Mouse (Mus musculus): Measurements from ENCODE around the gene BC067074.

DNA sequence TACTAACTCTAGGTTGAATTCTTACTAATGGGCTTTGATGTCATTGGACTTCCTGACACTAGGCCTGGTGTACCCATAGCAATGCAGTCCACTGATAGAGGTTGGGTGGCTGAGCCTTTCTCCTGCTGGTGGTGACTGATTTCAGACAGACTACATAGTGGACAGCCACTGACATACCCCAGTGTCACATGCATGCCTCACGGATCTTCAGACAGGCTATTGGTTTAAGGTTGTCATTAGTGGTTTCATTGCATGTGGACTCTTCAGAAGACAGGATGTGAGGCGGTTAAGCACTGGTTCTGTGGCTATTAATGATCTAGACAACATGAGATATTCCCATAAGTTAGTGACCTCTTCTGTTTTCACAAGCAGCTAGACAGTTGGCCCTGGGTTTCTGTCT lies 89.2 kb downstream of the BC067074 start:
- TF ChIP-seq CTCF (IDR thresholded peaks at IDR 0.05; ENCODE audit: low read depth), result no peak
- TF ChIP-seq EP300 (optimal IDR thresholded peaks at IDR 0.05), result no peak
